Mouse (Mus musculus) lung, postnatal 36 days (tissue): ENCODE measurements around the gene Vopp1.

Experiments
- DNase-seq: peaks from one replicate; pipeline ENCODE4 v3.0.0; 2022; ENCODE audit warnings: mixed read lengths

Gene Vopp1

GRCm38 (mm10) chr6:57782658-57783057, 42.3 kb downstream of the Vopp1 start:
- DNase-seq = no peak

GRCm38 (mm10) chr6:57780359-57780758, 44.6 kb downstream of the Vopp1 start:
- DNase-seq = no peak

- DNase-seq = no peak
Observed at GRCm38 (mm10) chr6:57773792-57774191, 51.2 kb downstream of the Vopp1 start.

- DNase-seq = no peak
Observed at GRCm38 (mm10) chr6:57770467-57771190, 54.3 kb downstream of the Vopp1 start.

- DNase-seq = peak; percentile 14
Observed at GRCm38 (mm10) chr6:57768948-57769525, 55.9 kb downstream of the Vopp1 start.

GRCm38 (mm10) chr6:57767112-57767868, 57.7 kb downstream of the Vopp1 start:
- DNase-seq = peak; percentile 15

- no peak for DNase-seq
Observed at GRCm38 (mm10) chr6:57766287-57766686, 58.7 kb downstream of the Vopp1 start.

GRCm38 (mm10) chr6:57765095-57765878, 59.7 kb downstream of the Vopp1 start:
- peak; percentile 69 for DNase-seq

GRCm38 (mm10) chr6:57763054-57763453, 61.9 kb downstream of the Vopp1 start:
- DNase-seq = no peak

- DNase-seq = no peak
Observed at GRCm38 (mm10) chr6:57753962-57754759, 70.8 kb downstream of the Vopp1 start.

GRCm38 (mm10) chr6:57745748-57746129, 79.2 kb downstream of the Vopp1 start:
- no peak for DNase-seq

GRCm38 (mm10) chr6:57744974-57745747, 79.8 kb downstream of the Vopp1 start:
- DNase-seq = no peak

GRCm38 (mm10) chr6:57744123-57744522, 80.8 kb downstream of the Vopp1 start:
- no peak for DNase-seq

- peak; percentile 44 for DNase-seq
Observed at GRCm38 (mm10) chr6:57743333-57743732, 81.6 kb downstream of the Vopp1 start.

GRCm38 (mm10) chr6:57742749-57743148, 82.2 kb downstream of the Vopp1 start:
- no peak for DNase-seq

GRCm38 (mm10) chr6:57721347-57721746, 103.6 kb downstream of the Vopp1 start:
- no peak for DNase-seq

GRCm38 (mm10) chr6:57711726-57712125, 113.2 kb downstream of the Vopp1 start:
- peak; percentile 9 for DNase-seq

- peak; percentile 35 for DNase-seq
Observed at GRCm38 (mm10) chr6:57706721-57707120, 118.2 kb downstream of the Vopp1 start.

GRCm38 (mm10) chr6:57703703-57704102, 121.3 kb downstream of the Vopp1 start:
- DNase-seq = no peak

GRCm38 (mm10) chr6:57702743-57703499, 122.0 kb downstream of the Vopp1 start:
- peak; percentile 97 for DNase-seq

GRCm38 (mm10) chr6:57702376-57702742, 122.6 kb downstream of the Vopp1 start, which contains the start of gene Lancl2:
Lancl2 (plus strand) TSS chr6:57702540.
- DNase-seq = peak; percentile 17
